Mouse (Mus musculus): ENCODE measurements around the gene Tspan14.

DNA sequence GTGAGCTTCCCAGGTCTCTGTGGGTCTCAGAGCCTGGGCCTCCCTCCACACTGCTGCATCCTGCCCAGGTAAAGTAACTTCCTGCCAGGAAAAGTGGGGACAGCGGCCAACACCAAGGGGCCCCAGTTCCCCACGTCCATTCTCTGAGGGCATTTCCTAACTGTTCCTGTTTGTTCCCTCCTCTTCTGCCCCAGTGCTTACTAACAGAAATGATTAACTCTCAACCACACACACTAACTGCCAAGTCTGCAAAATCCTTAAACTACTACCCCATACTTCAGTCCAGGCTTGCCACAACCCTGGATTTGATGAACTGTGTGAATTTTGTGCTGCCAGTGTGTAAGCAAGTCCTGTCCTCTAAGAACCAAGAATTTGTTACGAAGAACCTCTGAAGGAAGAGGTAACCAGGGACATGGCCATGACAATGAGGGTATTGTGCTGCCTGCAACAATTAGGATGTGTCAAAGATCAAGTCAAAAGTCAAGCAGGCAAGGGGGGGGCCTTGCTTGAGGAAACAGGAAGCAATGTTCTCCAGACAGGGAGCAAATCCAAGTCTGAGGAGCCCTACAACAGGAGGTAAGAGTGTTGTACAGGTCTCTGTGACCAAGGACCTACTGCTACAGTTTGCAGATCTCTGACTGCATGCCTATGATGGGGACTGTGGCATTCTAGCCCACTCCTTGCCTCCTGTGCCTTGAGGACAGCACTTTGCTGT lies 35.3 kb downstream of the Tspan14 start:
- no peak for TF ChIP-seq POLR2A (IDR thresholded peaks at IDR 0.05; ENCODE audit: extremely low read depth, insufficient read depth, low read length)
- TF ChIP-seq CTCF (IDR thresholded peaks at IDR 0.05; ENCODE audit: low read depth, low read length) = no peak
